Mouse (Mus musculus) ES-Bruce4 (cell line): ENCODE measurements at regions not wholly inside any gene's neighbourhood (a gene's known extent, or its start where the extent isn't known, plus 50 kb on each side); places are given as distances from the start of the nearest gene placed in this dataset.

Experiments used
- CTCF ChIP-seq: IDR thresholded peaks from one replicate; pipeline ENCODE4 v1.8.1; 2011; ENCODE audit warnings: low read depth, low read length
- POLR2A ChIP-seq: IDR thresholded peaks from one replicate; pipeline ENCODE4 v1.8.1; 2011; ENCODE audit warnings: low read length; ENCODE audit not compliant: insufficient read depth

DNA sequence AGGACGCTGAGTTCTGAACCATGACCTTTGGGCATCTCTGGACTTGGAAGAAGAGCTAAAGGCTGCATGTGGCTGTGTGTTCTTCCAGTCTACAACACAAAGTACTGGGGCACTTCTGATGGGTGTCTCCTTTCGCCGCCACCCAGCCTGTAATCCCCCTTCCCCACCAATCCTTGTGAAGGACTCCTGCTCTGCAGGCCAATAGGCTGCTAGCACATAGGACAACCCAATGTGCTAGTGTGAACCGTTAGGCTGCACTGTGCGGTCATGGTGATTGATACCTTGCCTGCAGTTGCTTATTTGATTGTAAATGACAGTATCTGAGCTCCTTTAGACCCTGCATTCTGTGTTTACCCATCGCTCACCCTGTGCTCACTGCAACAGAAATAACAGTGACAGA is 59.5 kb upstream of the Fxr1 start:
- TF ChIP-seq CTCF (no peak), POLR2A (no peak)
